Mouse (Mus musculus) granulocyte monocyte progenitor cell, adult 5-6 weeks (primary cell): ENCODE measurements at regions not wholly inside any gene's neighbourhood (a gene's known extent, or its start where the extent isn't known, plus 50 kb on each side); places are given as distances from the start of the nearest gene placed in this dataset.

Experiments used
- ATAC-seq: replicated peaks from 2 replicates; pipeline ENCODE4 v1.8.0; 2016; ENCODE audit warnings: mild to moderate bottlenecking, moderate TSS enrichment, inconsistent platforms; ENCODE audit not compliant: poor library complexity, severe bottlenecking

- ATAC-seq: no peak
Measured at GRCm38 (mm10) chr1:157014532-157015497, 75.4 kb upstream of the Ralgps2 start.

GRCm38 (mm10) chr1:157013669-157014048 lies 74.2 kb upstream of the Ralgps2 start:
- no peak for ATAC-seq

- ATAC-seq: no peak
Measured at GRCm38 (mm10) chr1:157012950-157013668, 73.7 kb upstream of the Ralgps2 start.

GRCm38 (mm10) chr1:157011226-157011625 lies 71.8 kb upstream of the Ralgps2 start:
- no peak for ATAC-seq

GRCm38 (mm10) chr1:157009427-157009826 lies 70.0 kb upstream of the Ralgps2 start:
- no peak for ATAC-seq

- ATAC-seq: peak; percentile 79
Measured at GRCm38 (mm10) chr1:157007891-157008730, 68.7 kb upstream of the Ralgps2 start.

GRCm38 (mm10) chr1:157004312-157005074 lies 65.1 kb upstream of the Ralgps2 start:
- no peak for ATAC-seq

- no peak for ATAC-seq
Measured at GRCm38 (mm10) chr1:157003034-157003433, 63.6 kb upstream of the Ralgps2 start.

- no peak for ATAC-seq
Measured at GRCm38 (mm10) chr1:157002258-157002657, 62.8 kb upstream of the Ralgps2 start.

- ATAC-seq: peak; percentile 42
Measured at GRCm38 (mm10) chr1:157001008-157001660, 61.7 kb upstream of the Ralgps2 start.

- ATAC-seq: no peak
Measured at GRCm38 (mm10) chr1:156999947-157000346, 60.5 kb upstream of the Ralgps2 start.

GRCm38 (mm10) chr1:156999272-156999671 lies 59.8 kb upstream of the Ralgps2 start:
- no peak for ATAC-seq

GRCm38 (mm10) chr1:156997476-156998305 lies 58.3 kb upstream of the Ralgps2 start:
- ATAC-seq: peak; percentile 13; the same call in 1 of the 2 replicates

- no peak for ATAC-seq
Measured at GRCm38 (mm10) chr1:156997033-156997432, 57.6 kb upstream of the Ralgps2 start.

GRCm38 (mm10) chr1:156996084-156996880 lies 56.9 kb upstream of the Ralgps2 start:
- peak; percentile 95 for ATAC-seq

GRCm38 (mm10) chr1:156995180-156995951 lies 55.9 kb upstream of the Ralgps2 start:
- ATAC-seq: peak; percentile 42

GRCm38 (mm10) chr1:156994644-156995016 lies 55.2 kb upstream of the Ralgps2 start:
- no peak for ATAC-seq
